Mouse (Mus musculus): ENCODE measurements around the gene Il20rb. TPM values are rescaled to one million over a fixed set of nuclear protein-coding genes. Genes with fewer than 3 reads are reported as not detected.
A peak's percentile ranks its signal among the peaks of the same experiment; 100 is the strongest.

The Il20rb gene
- polyA plus RNA-seq, 1 experiment from 2014 or later: 5.1 TPM

- no peak overlapping the region for H3K4me3 ChIP-seq (ENCODE audit: low read depth, low read length)
- ATAC-seq (ENCODE audit: low FRiP score, low TSS enrichment) (no peak), DNase-seq (ENCODE audit: low spot score) (no peak)
- TF ChIP-seq EP300 (optimal IDR thresholded peaks at IDR 0.05) (no peak), CTCF (IDR thresholded peaks at IDR 0.05; ENCODE audit: low read depth) (no peak)
- H3K9me3 ChIP-seq (ENCODE audit: control insufficient read depth, low read length): no peaks in the 10 kb centered on the region
- H3K27ac ChIP-seq (replicated peaks): no peak overlapping the region
- no peaks in the 10 kb centered on the region for H3K27me3 ChIP-seq (ENCODE audit: control insufficient read depth, insufficient read depth, low read length)
- H3K36me3 ChIP-seq (ENCODE audit: control insufficient read depth, insufficient read depth, low read length): peaks cover 3% of the 10 kb centered on the region; the same call in 1 of the 2 replicates
- peaks cover 5% of the 10 kb centered on the region for H3K4me1 ChIP-seq (replicated peaks; ENCODE audit: control insufficient read depth, insufficient read depth)
- H3K4me2 ChIP-seq (replicated peaks; ENCODE audit: low read depth): no peak overlapping the region
- 91% methylated on average over 3 of the region's 3 CpGs for WGBS
- no peak overlapping the region for H3K9ac ChIP-seq (ENCODE audit: low read length)
These were observed 16.9 kb downstream of the Il20rb start for GRCm38 (mm10) chr9:100469681-100470080.

DNA sequence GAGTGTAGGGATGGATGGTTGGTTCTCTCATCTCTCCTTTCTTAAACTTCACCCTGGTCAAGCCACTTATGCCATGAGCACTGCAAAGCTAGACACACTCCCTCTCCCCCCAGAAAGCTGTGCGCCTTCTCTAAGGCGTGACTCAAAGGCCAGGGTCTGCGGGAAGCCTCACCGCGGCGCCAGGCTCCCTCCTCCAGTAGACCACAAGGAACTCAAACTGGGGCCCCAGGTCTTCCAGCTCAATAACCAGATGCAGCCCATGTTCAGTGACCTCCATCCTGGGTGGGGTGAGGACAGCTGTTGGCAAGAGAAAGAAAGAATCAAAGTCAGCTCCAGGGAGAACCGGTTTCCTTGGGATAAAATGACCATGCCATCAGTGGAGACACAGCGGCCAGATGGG lies 18.4 kb downstream of the Il20rb start:
- 0 out of 2 replicates have a peak overlapping the region, but pooled peaks have one; percentile 40 for H3K27ac ChIP-seq (replicated peaks)
- H3K4me3 ChIP-seq (ENCODE audit: low read depth, low read length): no peak overlapping the region
- no peak for ATAC-seq (ENCODE audit: low FRiP score, low TSS enrichment)
- H3K4me2 ChIP-seq (replicated peaks; ENCODE audit: low read depth): no peak overlapping the region
- no peak for TF ChIP-seq EP300 (optimal IDR thresholded peaks at IDR 0.05)
- no peak for TF ChIP-seq CTCF (IDR thresholded peaks at IDR 0.05; ENCODE audit: low read depth)
- H3K9ac ChIP-seq (ENCODE audit: low read length): no peak overlapping the region
- H3K4me1 ChIP-seq (replicated peaks; ENCODE audit: control insufficient read depth, insufficient read depth): peaks cover 5% of the 10 kb centered on the region
- 94% methylated on average over 8 of the region's 8 CpGs for WGBS
- DNase-seq (ENCODE audit: low spot score): no peak
- H3K9me3 ChIP-seq (ENCODE audit: control insufficient read depth, low read length): no peaks in the 10 kb centered on the region
- H3K36me3 ChIP-seq (ENCODE audit: control insufficient read depth, insufficient read depth, low read length): peaks cover 3% of the 10 kb centered on the region; the same call in 1 of the 2 replicates
- H3K27me3 ChIP-seq (ENCODE audit: control insufficient read depth, insufficient read depth, low read length): no peaks in the 10 kb centered on the region

GRCm38 (mm10) chr9:100467653-100468052 lies 18.9 kb downstream of the Il20rb start:
- 54% methylated on average over 7 of the region's 7 CpGs for WGBS
- no peaks in the 10 kb centered on the region for H3K27me3 ChIP-seq (ENCODE audit: control insufficient read depth, insufficient read depth, low read length)
- H3K36me3 ChIP-seq (ENCODE audit: control insufficient read depth, insufficient read depth, low read length): peaks cover 3% of the 10 kb centered on the region; the same call in 1 of the 2 replicates
- no peak overlapping the region for H3K4me2 ChIP-seq (replicated peaks; ENCODE audit: low read depth)
- DNase-seq (ENCODE audit: low spot score) (peak; percentile 44), ATAC-seq (ENCODE audit: low FRiP score, low TSS enrichment) (no peak)
- H3K4me3 ChIP-seq (ENCODE audit: low read depth, low read length): no peak overlapping the region
- TF ChIP-seq EP300 (optimal IDR thresholded peaks at IDR 0.05) (no peak), CTCF (IDR thresholded peaks at IDR 0.05; ENCODE audit: low read depth) (no peak)
- H3K9me3 ChIP-seq (ENCODE audit: control insufficient read depth, low read length): no peaks in the 10 kb centered on the region
- H3K4me1 ChIP-seq (replicated peaks; ENCODE audit: control insufficient read depth, insufficient read depth): peaks cover 5% of the 10 kb centered on the region
- H3K9ac ChIP-seq (ENCODE audit: low read length): no peak overlapping the region
- peak overlapping the region; percentile 70 for H3K27ac ChIP-seq (replicated peaks)

DNA sequence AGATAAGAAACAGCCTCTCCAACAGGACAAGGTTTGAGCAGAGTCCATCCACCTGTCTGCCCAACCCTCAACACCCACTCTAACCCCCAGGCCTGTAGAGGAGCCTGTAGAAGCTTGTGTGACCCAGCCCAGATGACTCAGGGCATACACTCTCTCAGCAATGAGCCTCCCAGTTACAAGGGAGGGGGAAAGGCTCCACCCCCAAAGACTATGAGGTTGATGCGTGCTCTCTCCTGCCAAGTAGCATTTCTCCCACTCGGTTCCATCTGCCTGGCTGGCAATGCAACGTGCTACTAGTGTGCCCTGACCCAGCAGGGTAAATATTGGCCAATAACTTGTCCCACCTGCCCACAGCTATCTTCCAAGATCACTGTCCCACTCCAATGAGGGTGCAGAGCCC lies 19.8 kb downstream of the Il20rb start:
- Histone ChIP-seq H3K9me3 (ENCODE audit: control insufficient read depth, low read length) (no peaks in the 10 kb centered on the region), H3K27ac (replicated peaks) (peak overlapping the region; percentile 70), H3K4me2 (replicated peaks; ENCODE audit: low read depth) (no peak overlapping the region), H3K4me1 (replicated peaks; ENCODE audit: control insufficient read depth, insufficient read depth) (peaks cover 5% of the 10 kb centered on the region), H3K4me3 (ENCODE audit: low read depth, low read length) (no peak overlapping the region), H3K9ac (ENCODE audit: low read length) (no peak overlapping the region), H3K27me3 (ENCODE audit: control insufficient read depth, insufficient read depth, low read length) (no peaks in the 10 kb centered on the region), H3K36me3 (ENCODE audit: control insufficient read depth, insufficient read depth, low read length) (peaks cover 3% of the 10 kb centered on the region; the same call in 1 of the 2 replicates)
- peak; percentile 78 for ATAC-seq (ENCODE audit: low FRiP score, low TSS enrichment)
- WGBS: 58% methylated on average over 3 of the region's 3 CpGs
- no peak for DNase-seq (ENCODE audit: low spot score)
- peak; percentile 56 for TF ChIP-seq EP300 (optimal IDR thresholded peaks at IDR 0.05)
- TF ChIP-seq CTCF (IDR thresholded peaks at IDR 0.05; ENCODE audit: low read depth): no peak

DNA sequence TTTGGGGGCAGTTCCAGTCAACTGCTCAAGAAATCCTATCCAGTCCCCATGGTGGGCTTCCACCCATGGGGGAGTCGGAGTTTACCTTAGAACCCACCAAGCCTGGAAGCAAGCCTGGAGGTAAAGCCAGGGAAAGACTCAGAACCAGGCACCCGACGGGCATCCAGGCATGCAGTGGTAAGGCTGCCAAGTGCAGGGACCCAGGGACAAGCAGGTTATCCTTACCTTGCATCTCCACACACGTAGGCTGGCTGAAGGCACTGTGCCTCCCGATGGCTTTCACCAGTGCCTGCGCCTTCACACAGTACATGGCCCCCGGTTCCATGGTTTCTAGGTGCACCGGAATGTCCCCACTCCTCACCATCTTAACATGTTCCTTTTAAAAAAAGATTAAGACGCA lies 20.6 kb downstream of the Il20rb start:
- TF ChIP-seq EP300 (optimal IDR thresholded peaks at IDR 0.05) (no peak), CTCF (IDR thresholded peaks at IDR 0.05; ENCODE audit: low read depth) (no peak)
- peaks cover 5% of the 10 kb centered on the region for H3K4me1 ChIP-seq (replicated peaks; ENCODE audit: control insufficient read depth, insufficient read depth)
- no peak overlapping the region for H3K9ac ChIP-seq (ENCODE audit: low read length)
- no peak overlapping the region for H3K4me3 ChIP-seq (ENCODE audit: low read depth, low read length)
- peak overlapping the region; percentile 40; the same call in 1 of the 2 replicates for H3K27ac ChIP-seq (replicated peaks)
- no peak for DNase-seq (ENCODE audit: low spot score)
- 88% methylated on average over 9 of the region's 9 CpGs for WGBS
- H3K4me2 ChIP-seq (replicated peaks; ENCODE audit: low read depth): no peak overlapping the region
- H3K9me3 ChIP-seq (ENCODE audit: control insufficient read depth, low read length): no peaks in the 10 kb centered on the region
- H3K36me3 ChIP-seq (ENCODE audit: control insufficient read depth, insufficient read depth, low read length): peaks cover 3% of the 10 kb centered on the region; the same call in 1 of the 2 replicates
- no peak for ATAC-seq (ENCODE audit: low FRiP score, low TSS enrichment)
- no peaks in the 10 kb centered on the region for H3K27me3 ChIP-seq (ENCODE audit: control insufficient read depth, insufficient read depth, low read length)

DNA sequence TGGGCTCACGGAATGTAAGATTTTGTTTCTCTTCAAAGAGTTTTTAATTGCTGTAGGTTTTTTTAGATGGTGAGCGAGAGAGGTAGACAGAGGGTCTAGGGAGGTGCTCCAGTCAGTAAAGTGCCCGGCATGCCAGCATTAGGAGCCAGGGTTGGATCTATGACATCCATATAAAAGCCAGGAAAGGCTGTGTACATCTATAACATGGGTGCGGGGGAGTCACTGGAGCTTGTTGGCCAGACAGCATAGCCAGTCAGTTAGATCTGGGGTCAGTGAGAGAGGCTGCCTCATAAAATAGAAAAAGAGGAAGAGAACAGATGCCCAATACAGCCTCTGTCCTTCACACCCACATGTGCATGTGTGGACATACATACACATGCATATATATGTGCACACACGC lies 21.2 kb downstream of the Il20rb start:
- Histone ChIP-seq H3K27ac (replicated peaks) (no peak overlapping the region), H3K4me2 (replicated peaks; ENCODE audit: low read depth) (no peak overlapping the region), H3K9me3 (ENCODE audit: control insufficient read depth, low read length) (no peaks in the 10 kb centered on the region), H3K4me3 (ENCODE audit: low read depth, low read length) (no peak overlapping the region), H3K4me1 (replicated peaks; ENCODE audit: control insufficient read depth, insufficient read depth) (peaks cover 2% of the 10 kb centered on the region; the same call in 1 of the 2 replicates), H3K9ac (ENCODE audit: low read length) (no peak overlapping the region), H3K36me3 (ENCODE audit: control insufficient read depth, insufficient read depth, low read length) (peaks cover 3% of the 10 kb centered on the region; the same call in 1 of the 2 replicates), H3K27me3 (ENCODE audit: control insufficient read depth, insufficient read depth, low read length) (no peaks in the 10 kb centered on the region)
- TF ChIP-seq CTCF (IDR thresholded peaks at IDR 0.05; ENCODE audit: low read depth) (no peak), EP300 (optimal IDR thresholded peaks at IDR 0.05) (no peak)
- no peak for DNase-seq (ENCODE audit: low spot score)
- no peak for ATAC-seq (ENCODE audit: low FRiP score, low TSS enrichment)
- WGBS: 92% methylated on average over 5 of the region's 5 CpGs
